9 mouse cellular contexts compared by ENCODE assay signal in the genomic region with DNA sequence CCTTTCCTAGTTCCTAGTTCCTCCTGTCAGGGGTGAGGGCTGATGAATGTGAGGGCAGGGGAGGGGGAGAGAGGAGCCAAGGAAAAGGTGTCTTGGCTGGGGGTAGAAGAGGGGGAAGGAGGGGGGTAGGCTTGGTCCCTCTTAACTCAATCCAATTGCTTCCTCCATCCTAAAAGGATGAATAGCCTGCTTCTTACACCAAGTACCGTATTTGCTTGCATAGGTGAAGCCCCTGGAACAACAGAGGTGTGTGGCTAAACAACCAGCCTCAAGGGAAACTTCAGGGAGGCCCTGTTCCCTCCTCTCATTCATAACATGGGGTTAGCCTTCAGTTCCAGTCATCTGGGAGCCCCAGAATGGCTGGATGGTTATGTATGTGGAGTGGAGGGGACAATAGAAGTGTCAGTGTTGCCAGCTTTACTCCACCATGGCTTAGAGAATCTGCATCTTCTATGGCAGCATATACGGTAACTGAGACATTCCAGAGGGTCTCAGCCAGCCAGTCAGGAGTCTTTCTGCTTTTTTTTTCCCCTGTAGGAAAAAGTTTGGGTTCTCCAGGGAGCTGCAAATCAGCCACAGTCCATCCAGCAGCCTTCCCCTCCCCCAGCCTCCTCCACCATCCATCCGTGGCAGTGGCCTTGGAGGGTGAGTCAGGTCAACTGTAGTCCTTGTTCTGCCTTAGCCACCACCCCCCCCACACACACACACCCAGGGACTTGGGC.
DNase-seq lines count a peak whose midpoint lies in the region; ATAC-seq and TF ChIP-seq lines count a peak whose summit lies in the region.
"Had no signal": no experiment of that assay in that cellular context is flagged by ENCODE, and none has a peak within 500 bp of the region (broad histone marks: within the 10 kb centered on the region; RNA-seq: fewer than 3 reads in every experiment).

No protein-coding gene starts in this region.

- peak overlapping the region; percentile 9; the same call in 1 of the 2 replicates for H3K9ac ChIP-seq in forebrain, embryonic 11.5 days (ENCODE audit: low read length)
- H3K9ac ChIP-seq in forebrain, postnatal 0 days = no peak overlapping the region
- H3K9ac ChIP-seq in embryonic facial prominence, embryonic 14.5 days (ENCODE audit: low read depth, low read length) = no peak overlapping the region
- peak overlapping the region; percentile 38 for H3K9ac ChIP-seq in limb, embryonic 14.5 days (ENCODE audit: low read depth, low read length, severe bottlenecking)

- TF ChIP-seq POLR2A in limb, embryonic 14.5 days (IDR thresholded peaks at IDR 0.05; ENCODE audit: borderline replicate concordance, extremely low read depth, insufficient read depth, insufficient read length) = no peak

- H3K9me3 ChIP-seq in forebrain, embryonic 11.5 days (ENCODE audit: control insufficient read depth, low read length) = no peaks in the 10 kb centered on the region
- no peaks in the 10 kb centered on the region for H3K9me3 ChIP-seq in forebrain, postnatal 0 days (ENCODE audit: low read length)
- H3K9me3 ChIP-seq in E14TG2a.4 (ENCODE audit: low read length) = no peaks in the 10 kb centered on the region
- no peaks in the 10 kb centered on the region for H3K9me3 ChIP-seq in embryonic facial prominence, embryonic 14.5 days (ENCODE audit: control insufficient read depth, low read length)
- H3K9me3 ChIP-seq in limb, embryonic 14.5 days (ENCODE audit: control insufficient read depth, low read length) = no peaks in the 10 kb centered on the region

- TF ChIP-seq CTCF in forebrain, postnatal 0 days (IDR thresholded peaks at IDR 0.05; ENCODE audit: low read depth) = no peak
- TF ChIP-seq CTCF in E14TG2a.4 (conservative IDR thresholded peaks at IDR 0.05; ENCODE audit: low read length) = no peak

- H3K36me3 ChIP-seq in forebrain, embryonic 11.5 days (ENCODE audit: control insufficient read depth, insufficient read depth, low read length) = no peaks in the 10 kb centered on the region
- H3K36me3 ChIP-seq in forebrain, postnatal 0 days (ENCODE audit: insufficient read depth) = no peaks in the 10 kb centered on the region
- no peaks in the 10 kb centered on the region for H3K36me3 ChIP-seq in E14TG2a.4 (ENCODE audit: insufficient read depth, low read length)
- no peaks in the 10 kb centered on the region for H3K36me3 ChIP-seq in embryonic facial prominence, embryonic 14.5 days (ENCODE audit: control insufficient read depth, insufficient read depth, low read length)
- H3K36me3 ChIP-seq in limb, embryonic 14.5 days (ENCODE audit: control insufficient read depth, insufficient read depth, low read length) = no peaks in the 10 kb centered on the region

- 6% methylated on average over 3 of the region's 3 CpGs for WGBS in forebrain, embryonic 11.5 days
- WGBS in forebrain, postnatal 0 days = 8% methylated on average over 3 of the region's 3 CpGs
- 0% methylated on average over 3 of the region's 3 CpGs for WGBS in embryonic facial prominence, embryonic 14.5 days
- WGBS in limb, embryonic 14.5 days = 13% methylated on average over 3 of the region's 3 CpGs

- peak; percentile 60 for ATAC-seq in forebrain, embryonic 11.5 days (replicated peaks; ENCODE audit: low FRiP score)
- ATAC-seq in forebrain, postnatal 0 days = no peak
- ATAC-seq in embryonic facial prominence, embryonic 14.5 days (ENCODE audit: low read depth) = peak; percentile 69
- ATAC-seq in limb, embryonic 14.5 days (ENCODE audit: low FRiP score, low read depth) = peak; percentile 86

- peak; percentile 64 for DNase-seq in forebrain, embryonic 11.5 days (ENCODE audit: low spot score)
- no peak for DNase-seq in forebrain, postnatal 0 days
- peak; percentile 76 for DNase-seq in embryonic facial prominence, embryonic 14.5 days (ENCODE audit: low spot score)
- peak; percentile 67 for DNase-seq in limb, embryonic 14.5 days (ENCODE audit: low spot score)
- no peak for DNase-seq in urinary bladder, adult 2 months (ENCODE audit: low spot score)
- no peak for DNase-seq in urinary bladder, adult 18-20 months (ENCODE audit: low spot score in 2 of 2)
- no peak for DNase-seq in testis, postnatal 10 days (ENCODE audit: low spot score)

- peak overlapping the region; percentile 28 for H3K4me2 ChIP-seq in forebrain, embryonic 11.5 days (ENCODE audit: low read depth, low read length, severe bottlenecking)
- no peak overlapping the region for H3K4me2 ChIP-seq in forebrain, postnatal 0 days (ENCODE audit: low read depth)
- H3K4me2 ChIP-seq in embryonic facial prominence, embryonic 14.5 days (ENCODE audit: low read depth, low read length) = peak overlapping the region; percentile 43
- H3K4me2 ChIP-seq in limb, embryonic 14.5 days (replicated peaks; ENCODE audit: low read depth, low read length, severe bottlenecking) = peak overlapping the region; percentile 46

- peak overlapping the region; percentile 3; the same call in 1 of the 2 replicates for H3K4me3 ChIP-seq in forebrain, embryonic 11.5 days (ENCODE audit: low read depth, low read length)
- H3K4me3 ChIP-seq in forebrain, postnatal 0 days (ENCODE audit: low read depth, low read length) = no peak overlapping the region
- H3K4me3 ChIP-seq in E14TG2a.4 (replicated peaks; ENCODE audit: low read length) = peak overlapping the region; percentile 72
- H3K4me3 ChIP-seq in embryonic facial prominence, embryonic 14.5 days (ENCODE audit: low read depth, low read length) = no peak overlapping the region
- peak overlapping the region; percentile 16 for H3K4me3 ChIP-seq in limb, embryonic 14.5 days (replicated peaks; ENCODE audit: low read length)
- H3K4me3 ChIP-seq: myocyte had no signal

- no peaks in the 10 kb centered on the region; the same call in 1 of the 2 replicates for H3K27me3 ChIP-seq in forebrain, embryonic 11.5 days (ENCODE audit: control insufficient read depth, insufficient read depth, low read length)
- no peaks in the 10 kb centered on the region for H3K27me3 ChIP-seq in forebrain, postnatal 0 days (ENCODE audit: insufficient read depth, low read length)
- H3K27me3 ChIP-seq in E14TG2a.4 (ENCODE audit: insufficient read depth, low read length) = no peaks in the 10 kb centered on the region
- no peaks in the 10 kb centered on the region for H3K27me3 ChIP-seq in embryonic facial prominence, embryonic 14.5 days (replicated peaks; ENCODE audit: control insufficient read depth, insufficient read depth, low read length)
- H3K27me3 ChIP-seq in limb, embryonic 14.5 days (ENCODE audit: control insufficient read depth, insufficient read depth, low read length) = no peaks in the 10 kb centered on the region

- H3K4me1 ChIP-seq in forebrain, embryonic 11.5 days (replicated peaks; ENCODE audit: control insufficient read depth, insufficient read depth, low read length) = peaks cover 25% of the 10 kb centered on the region
- peaks cover 5% of the 10 kb centered on the region; the same call in 1 of the 2 replicates for H3K4me1 ChIP-seq in forebrain, postnatal 0 days (ENCODE audit: insufficient read depth)
- peaks cover 86% of the 10 kb centered on the region for H3K4me1 ChIP-seq in E14TG2a.4 (replicated peaks; ENCODE audit: low read depth, low read length)
- peaks cover 23% of the 10 kb centered on the region for H3K4me1 ChIP-seq in embryonic facial prominence, embryonic 14.5 days (ENCODE audit: control insufficient read depth, insufficient read depth, low read length)
- H3K4me1 ChIP-seq in limb, embryonic 14.5 days (ENCODE audit: control insufficient read depth, insufficient read depth, low read length) = peaks cover 33% of the 10 kb centered on the region

- H3K27ac ChIP-seq in forebrain, embryonic 11.5 days (ENCODE audit: low read depth, low read length) = peak overlapping the region; percentile 60; the same call in 1 of the 2 replicates
- no peak overlapping the region for H3K27ac ChIP-seq in forebrain, postnatal 0 days (ENCODE audit: low read depth, low read length)
- H3K27ac ChIP-seq in embryonic facial prominence, embryonic 14.5 days (replicated peaks; ENCODE audit: low read depth, low read length) = peak overlapping the region; percentile 90
- peak overlapping the region; percentile 89 for H3K27ac ChIP-seq in limb, embryonic 14.5 days (replicated peaks; ENCODE audit: low read depth, low read length)

Comparison
In these comparisons a context has a peak if more than half of its experiments do, and no peak if none do; other contexts are left out.
1. DNase-seq: peak in forebrain, embryonic 11.5 days (single experiment), embryonic facial prominence, embryonic 14.5 days (single experiment) and limb, embryonic 14.5 days (single experiment); none in forebrain, postnatal 0 days (single experiment), urinary bladder, adult 2 months (single experiment), urinary bladder, adult 18-20 months (0 of 2) and testis, postnatal 10 days (single experiment).
2. H3K4me3 ChIP-seq: peak in forebrain, embryonic 11.5 days (single experiment), E14TG2a.4 (single experiment) and limb, embryonic 14.5 days (single experiment); none in forebrain, postnatal 0 days (single experiment) and embryonic facial prominence, embryonic 14.5 days (single experiment).
3. H3K9ac ChIP-seq: peak in forebrain, embryonic 11.5 days (single experiment) and limb, embryonic 14.5 days (single experiment); none in forebrain, postnatal 0 days (single experiment) and embryonic facial prominence, embryonic 14.5 days (single experiment).